Mouse (Mus musculus) heart, postnatal 0 days (tissue): ENCODE measurements around the gene Grasp. TPM values are rescaled to one million over a fixed set of nuclear protein-coding genes. Genes with fewer than 3 reads are reported as not detected.

Experiments used
- ATAC-seq: fragments of 200-750 bp; cut with Nextera tagmentation; 2 replicates; pipeline ENCODE4 v1.8.0; 2017; ENCODE audit warnings: low read depth, moderate number of reproducible peaks, moderate library complexity; ENCODE audit not compliant: insufficient read depth
- DNase-seq: peaks from one replicate; pipeline ENCODE4 v3.0.0-alpha.2; 2016; ENCODE audit warnings: low spot score
- H3K27ac ChIP-seq: fragments of 300-500 bp; sonication (generic); 2 replicates; pipeline ENCODE4 v1.5.1; 2014; ENCODE audit warnings: low read depth, mild to moderate bottlenecking
- H3K27me3 ChIP-seq: fragments of 300-500 bp; sonication (generic); 2 replicates; pipeline ENCODE4 v1.6.1; 2014; ENCODE audit warnings: low read length, mixed read lengths; ENCODE audit not compliant: control insufficient read depth, insufficient read depth
- H3K36me3 ChIP-seq: fragments of 300-500 bp; sonication (generic); replicated peaks from 2 replicates; pipeline ENCODE4 v1.6.1; 2014; ENCODE audit warnings: low read length, mixed read lengths; ENCODE audit not compliant: control insufficient read depth, insufficient read depth
- H3K4me1 ChIP-seq: fragments of 300-500 bp; sonication (generic); 2 replicates; pipeline ENCODE4 v1.6.1; 2014; ENCODE audit warnings: antibody characterized with exemption; ENCODE audit not compliant: control insufficient read depth, insufficient read depth
- H3K4me2 ChIP-seq: fragments of 300-500 bp; sonication (generic); 2 replicates; pipeline ENCODE4 v1.6.1; 2014; ENCODE audit warnings: low read depth, mild to moderate bottlenecking, low read length, moderate library complexity
- H3K4me3 ChIP-seq: fragments of 300-500 bp; sonication (generic); 2 replicates; pipeline ENCODE4 v1.5.1; 2014; ENCODE audit warnings: low read depth, low read length
- H3K9ac ChIP-seq: fragments of 300-500 bp; sonication (generic); replicated peaks from 2 replicates; pipeline ENCODE4 v1.6.1; 2014; ENCODE audit warnings: low read depth, low read length, mixed read lengths
- H3K9me3 ChIP-seq: fragments of 300-500 bp; sonication (generic); replicated peaks from 2 replicates; pipeline ENCODE4 v1.6.1; 2016; ENCODE audit warnings: low read length; ENCODE audit not compliant: control insufficient read depth
- CTCF ChIP-seq: IDR thresholded peaks from 2 replicates; pipeline ENCODE4 v1.5.1; 2016; ENCODE audit warnings: antibody characterized with exemption, control low read depth, low read depth
- EP300 ChIP-seq: IDR thresholded peaks from 2 replicates; pipeline ENCODE4 v1.6.1; 2016; ENCODE audit warnings: antibody characterized with exemption, low read depth
- WGBS: fragments of 180-500 bp; shearing (Covaris S2); extraction: QIAGEN DNeasy Blood & Tissue Kit; methylation state at CpG from one replicate; pipeline ENCODE4 v1.1.7; 2014; 5-methylcytosine and 5-hydroxymethylcytosine counted together
- polyA plus RNA-seq: library from polyadenylated mRNA; unstranded; fragments of >200 nt; fragmentation: Nextera tagmentation; extraction: Ambion mirVana; gene quantifications from 2 replicates; pipeline ENCODE4 v1.2.1, GENCODE M21; 2015
- total RNA-seq: library from RNA; depleted of rRNA; stranded (reverse); fragments of >200 nt; gene quantifications from 2 replicates; pipeline ENCODE4 v1.2.3, GENCODE M21; 2014; ENCODE audit warnings: low replicate concordance

The Grasp gene
- total and polyA plus RNA-seq, 2 experiments from 2014 or later, result 2.3 to 8.0 TPM

- Histone ChIP-seq H3K4me2 (no peak overlapping the region), H3K4me1 (peaks cover 13% of the 10 kb centered on the region), H3K36me3 (no peaks in the 10 kb centered on the region; the same call in 1 of the 2 replicates), H3K27me3 (no peaks in the 10 kb centered on the region), H3K9ac (no peak overlapping the region), H3K4me3 (no peak overlapping the region), H3K27ac (no peak overlapping the region), H3K9me3 (no peaks in the 10 kb centered on the region)
- no peak for ATAC-seq
- TF ChIP-seq CTCF (no peak), EP300 (no peak)
- 94% methylated on average over 8 of the region's 8 CpGs for WGBS
- no peak for DNase-seq
Measured at GRCm38 (mm10) chr15:101184300-101184699, 39.7 kb upstream of the Grasp start.

- Histone ChIP-seq H3K4me3 (no peak overlapping the region), H3K4me1 (peaks cover 12% of the 10 kb centered on the region), H3K9me3 (no peaks in the 10 kb centered on the region), H3K36me3 (no peaks in the 10 kb centered on the region; the same call in 1 of the 2 replicates), H3K27ac (no peak overlapping the region), H3K4me2 (no peak overlapping the region), H3K9ac (no peak overlapping the region), H3K27me3 (no peaks in the 10 kb centered on the region)
- TF ChIP-seq CTCF (no peak), EP300 (no peak)
- ATAC-seq, result no peak
- no peak for DNase-seq
- 91% methylated on average over 3 of the region's 3 CpGs for whole genome bisulfite sequencing
Measured at GRCm38 (mm10) chr15:101185549-101185948, 38.4 kb upstream of the Grasp start.

GRCm38 (mm10) chr15:101187907-101188306 is 36.1 kb upstream of the Grasp start:
- DNase-seq (no peak), ATAC-seq (no peak)
- no peaks in the 10 kb centered on the region; the same call in 1 of the 2 replicates for H3K36me3 ChIP-seq
- no peak overlapping the region for H3K9ac ChIP-seq
- H3K4me1 ChIP-seq, result peaks cover 26% of the 10 kb centered on the region
- H3K9me3 ChIP-seq, result no peaks in the 10 kb centered on the region
- H3K27ac ChIP-seq, result no peak overlapping the region
- no peak overlapping the region for H3K4me2 ChIP-seq
- no peak overlapping the region for H3K4me3 ChIP-seq
- TF ChIP-seq CTCF (0 out of 2 replicates have a peak, but pooled peaks have one; percentile 2), EP300 (no peak)
- 76% methylated on average over 5 of the region's 5 CpGs for WGBS
- H3K27me3 ChIP-seq, result no peaks in the 10 kb centered on the region

GRCm38 (mm10) chr15:101189981-101190761 is 33.8 kb upstream of the Grasp start:
- ATAC-seq, result no peak
- DNase-seq, result no peak

GRCm38 (mm10) chr15:101190762-101191150 is 33.2 kb upstream of the Grasp start:
- no peak for TF ChIP-seq CTCF
- H3K27ac ChIP-seq, result peak overlapping the region; percentile 66
- no peaks in the 10 kb centered on the region for H3K9me3 ChIP-seq
- H3K4me2 ChIP-seq, result no peak overlapping the region
- peak; percentile 43 for DNase-seq
- peaks cover 28% of the 10 kb centered on the region for H3K4me1 ChIP-seq
- H3K9ac ChIP-seq, result no peak overlapping the region
- no peak overlapping the region for H3K4me3 ChIP-seq
- H3K36me3 ChIP-seq, result peaks cover 19% of the 10 kb centered on the region
- no peaks in the 10 kb centered on the region for H3K27me3 ChIP-seq
- WGBS, result 34% methylated on average over 5 of the region's 5 CpGs
- no peak for ATAC-seq

More at GRCm38 (mm10) chr15:101189981-101190761, 33.8 kb upstream of the Grasp start:
- no peak overlapping the region; the same call in 1 of the 2 replicates for H3K27ac ChIP-seq
- TF ChIP-seq EP300 (no peak), CTCF (no peak)
- H3K4me1 ChIP-seq, result peaks cover 28% of the 10 kb centered on the region
- H3K9me3 ChIP-seq, result no peaks in the 10 kb centered on the region
- H3K4me2 ChIP-seq, result no peak overlapping the region
- no peak overlapping the region for H3K9ac ChIP-seq
- 68% methylated on average over 10 of the region's 10 CpGs for WGBS
- no peak overlapping the region for H3K4me3 ChIP-seq
- H3K27me3 ChIP-seq, result no peaks in the 10 kb centered on the region
- H3K36me3 ChIP-seq, result peaks cover 13% of the 10 kb centered on the region
